Mouse (Mus musculus) limb, embryonic 14.5 days (tissue): ENCODE results near the gene Heyl. TPM values are rescaled to one million over a fixed set of nuclear protein-coding genes. Genes with fewer than 3 reads are reported as not detected.
A peak's percentile ranks its signal among the peaks of the same experiment; 100 is the strongest.

ENCODE experiments used
- ATAC-seq: fragments of 200-750 bp; cut with Nextera tagmentation; 2 replicates; pipeline ENCODE4 v1.8.0; 2017; ENCODE audit warnings: low read depth, moderate number of reproducible peaks, moderate TSS enrichment; ENCODE audit not compliant: low FRiP score
- DNase-seq: peaks from one replicate; pipeline ENCODE4 v3.0.0-alpha.2; 2015; ENCODE audit warnings: low spot score
- H3K27ac ChIP-seq: fragments of 300-500 bp; sonication (generic); replicated peaks from 2 replicates; pipeline ENCODE4 v1.5.1; 2014; ENCODE audit warnings: low read depth, mild to moderate bottlenecking, low read length, moderate library complexity, mixed read lengths
- H3K27me3 ChIP-seq: fragments of 300-500 bp; sonication (generic); 2 replicates; pipeline ENCODE4 v1.6.1; 2014; ENCODE audit warnings: low read length, mixed read lengths; ENCODE audit not compliant: control insufficient read depth, insufficient read depth
- H3K36me3 ChIP-seq: fragments of 300-500 bp; sonication (generic); 2 replicates; pipeline ENCODE4 v1.6.1; 2014; ENCODE audit warnings: mild to moderate bottlenecking, low read length, moderate library complexity, mixed read lengths; ENCODE audit not compliant: control insufficient read depth, insufficient read depth
- H3K4me1 ChIP-seq: fragments of 300-500 bp; sonication (generic); 2 replicates; pipeline ENCODE4 v1.6.1; 2014; ENCODE audit warnings: antibody characterized with exemption, low read length, mixed read lengths; ENCODE audit not compliant: control insufficient read depth, insufficient read depth
- H3K4me2 ChIP-seq: fragments of 300-500 bp; sonication (generic); replicated peaks from 2 replicates; pipeline ENCODE4 v1.6.1; 2014; ENCODE audit warnings: low read depth, mild to moderate bottlenecking, low read length, moderate library complexity; ENCODE audit not compliant: severe bottlenecking
- H3K4me3 ChIP-seq: fragments of 300-500 bp; sonication (generic); replicated peaks from 2 replicates; pipeline ENCODE4 v1.5.1; 2014; ENCODE audit warnings: low read length
- H3K9ac ChIP-seq: fragments of 300-500 bp; sonication (generic); 2 replicates; pipeline ENCODE4 v1.6.1; 2014; ENCODE audit warnings: mild to moderate bottlenecking, low read depth, low read length, moderate library complexity; ENCODE audit not compliant: severe bottlenecking
- H3K9me3 ChIP-seq: fragments of 300-500 bp; sonication (generic); 2 replicates; pipeline ENCODE4 v1.6.1; 2016; ENCODE audit warnings: low read length; ENCODE audit not compliant: control insufficient read depth
- POLR2A ChIP-seq: fragments of 200-500 bp; IDR thresholded peaks from 2 replicates; pipeline ENCODE4 v1.8.0; 2012; ENCODE audit warnings: inconsistent platforms, mild to moderate bottlenecking, moderate library complexity, borderline replicate concordance; ENCODE audit not compliant: insufficient read depth, insufficient read length; ENCODE audit errors: extremely low read depth
- WGBS: fragments of 180-500 bp; shearing (Covaris S2); extraction: QIAGEN DNeasy Blood & Tissue Kit; methylation state at CpG from one replicate; pipeline ENCODE4 v1.1.7; 2014; 5-methylcytosine and 5-hydroxymethylcytosine counted together
- polyA plus RNA-seq, 2 experiments: library from polyadenylated mRNA; depleted of rRNA in 1 of 2; stranded (reverse) in 1 of 2; unstranded in 1 of 2; fragments of >200 nt; fragmentation: Nextera tagmentation in 1 of 2; extraction: Ambion mirVana in 1 of 2; gene quantifications; 2 replicates each; pipeline versions ENCODE4 v1.2.1 to v1.2.3; 2012 to 2014

Gene Heyl
- polyA plus RNA-seq, 2 experiments, result 8.9 to 13.2 TPM

DNA sequence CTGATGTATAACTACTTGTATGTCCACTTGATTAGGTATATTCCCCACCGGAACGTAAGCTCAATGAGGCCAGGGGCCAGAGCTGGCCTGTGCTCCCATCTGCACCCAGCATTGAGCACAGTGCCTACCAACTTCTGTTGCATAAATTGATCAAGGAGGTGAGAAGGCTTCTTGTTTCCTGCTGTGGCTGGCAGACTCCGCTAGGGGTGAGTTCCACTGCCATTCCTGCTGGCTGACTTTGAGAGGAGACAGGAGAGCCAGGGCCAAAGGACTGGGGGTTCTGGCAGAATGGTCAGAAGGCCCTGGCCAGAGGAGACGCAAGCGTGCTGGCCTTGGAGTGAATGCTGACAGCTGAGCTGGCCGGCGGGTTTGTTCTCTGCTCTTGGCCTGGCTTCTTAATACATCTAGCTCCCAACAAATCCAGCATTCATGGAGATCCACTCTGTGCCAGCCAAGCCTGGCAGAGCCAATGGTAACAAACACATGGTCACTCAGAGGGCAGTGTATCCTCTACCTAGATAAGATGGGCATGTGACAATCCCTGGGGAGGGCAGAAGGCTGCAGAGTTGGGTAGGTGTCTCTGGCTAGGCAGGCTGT is 15.7 kb downstream of the Heyl start:
- no peaks in the 10 kb centered on the region for H3K36me3 ChIP-seq
- no peaks in the 10 kb centered on the region for H3K4me1 ChIP-seq
- no peak overlapping the region for H3K27ac ChIP-seq
- ATAC-seq (no peak), DNase-seq (no peak)
- TF ChIP-seq POLR2A, result no peak
- H3K27me3 ChIP-seq, result no peaks in the 10 kb centered on the region
- no peak overlapping the region for H3K9ac ChIP-seq
- 73% methylated on average over 7 of the region's 7 CpGs for WGBS
- H3K4me2 ChIP-seq, result no peak overlapping the region
- H3K4me3 ChIP-seq, result no peak overlapping the region
- H3K9me3 ChIP-seq, result no peaks in the 10 kb centered on the region

DNA sequence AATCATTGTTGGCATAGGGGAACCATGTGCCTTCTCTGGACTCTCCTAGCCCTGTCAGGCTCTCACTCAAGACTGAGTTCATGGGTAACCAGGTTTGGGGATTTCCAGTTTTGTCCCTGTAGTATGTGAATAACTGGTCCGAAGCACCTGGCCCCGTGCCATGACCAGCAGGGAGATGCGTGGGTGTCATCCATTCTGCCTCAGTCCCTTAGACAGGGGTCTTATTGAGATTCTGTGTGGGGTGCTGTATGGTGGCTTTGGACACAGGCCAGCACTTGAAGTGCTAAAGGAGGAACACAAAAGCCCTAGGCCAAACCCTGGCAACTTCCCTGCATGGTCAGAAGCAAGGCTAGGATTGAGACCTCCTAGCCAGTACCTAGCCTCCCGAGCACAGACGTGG is 18.9 kb downstream of the Heyl start:
- Histone ChIP-seq H3K9ac (no peak overlapping the region), H3K36me3 (no peaks in the 10 kb centered on the region), H3K27me3 (no peaks in the 10 kb centered on the region), H3K4me2 (no peak overlapping the region), H3K27ac (no peak overlapping the region), H3K4me3 (no peak overlapping the region), H3K9me3 (no peaks in the 10 kb centered on the region), H3K4me1 (no peaks in the 10 kb centered on the region)
- WGBS, result 80% methylated on average over 5 of the region's 5 CpGs
- no peak for DNase-seq
- ATAC-seq, result no peak
- no peak for TF ChIP-seq POLR2A

GRCm38 (mm10) chr4:123254617-123255016 is 21.3 kb downstream of the Heyl start:
- no peak for TF ChIP-seq POLR2A
- Histone ChIP-seq H3K27ac (no peak overlapping the region), H3K4me2 (no peak overlapping the region), H3K9ac (no peak overlapping the region), H3K9me3 (no peaks in the 10 kb centered on the region), H3K27me3 (no peaks in the 10 kb centered on the region), H3K4me3 (no peak overlapping the region), H3K36me3 (no peaks in the 10 kb centered on the region), H3K4me1 (no peaks in the 10 kb centered on the region)
- ATAC-seq, result no peak
- DNase-seq, result peak; percentile 84
- 18% methylated on average over 5 of the region's 5 CpGs for WGBS

GRCm38 (mm10) chr4:123260071-123260746 is 26.9 kb downstream of the Heyl start:
- Histone ChIP-seq H3K4me2 (no peak overlapping the region), H3K4me3 (no peak overlapping the region), H3K27ac (no peak overlapping the region), H3K36me3 (no peaks in the 10 kb centered on the region), H3K9ac (no peak overlapping the region), H3K27me3 (no peaks in the 10 kb centered on the region), H3K4me1 (no peaks in the 10 kb centered on the region; the same call in 1 of the 2 replicates), H3K9me3 (no peaks in the 10 kb centered on the region)
- WGBS, result 31% methylated on average over 8 of the region's 8 CpGs
- TF ChIP-seq POLR2A, result no peak
- DNase-seq (peak; percentile 55), ATAC-seq (peak; percentile 79; the same call in 1 of the 2 replicates)

- 53% methylated on average over 5 of the region's 5 CpGs for WGBS
- Histone ChIP-seq H3K36me3 (no peaks in the 10 kb centered on the region), H3K4me1 (no peaks in the 10 kb centered on the region; the same call in 1 of the 2 replicates), H3K9ac (no peak within 1 kb of the TSS), H3K27ac (no peak within 1 kb of the TSS), H3K9me3 (no peaks in the 10 kb centered on the region), H3K4me3 (no peak within 1 kb of the TSS), H3K4me2 (no peak within 1 kb of the TSS), H3K27me3 (no peaks in the 10 kb centered on the region)
- DNase-seq, result no peak
- no peak for ATAC-seq
- no peak for TF ChIP-seq POLR2A
Observed at GRCm38 (mm10) chr4:123261721-123262401, 28.5 kb downstream of the Heyl start, which contains the start of gene Pabpc4. Gene Pabpc4 (plus strand): TSS chr4:123262351.
